Mouse (Mus musculus) stomach, embryonic 15.5 days (tissue): ENCODE results near the gene Slco2b1. TPM values are rescaled to one million over a fixed set of nuclear protein-coding genes. Genes with fewer than 3 reads are reported as not detected.

Experiments
- ATAC-seq: fragments of 200-750 bp; cut with Nextera tagmentation; 2 replicates; pipeline ENCODE4 v1.8.0; 2017; ENCODE audit warnings: low read depth, moderate number of reproducible peaks, moderate TSS enrichment; ENCODE audit not compliant: insufficient read depth, low FRiP score
- H3K27ac ChIP-seq: fragments of 300-500 bp; sonication (generic); 2 replicates; pipeline ENCODE4 v1.5.1; 2015; ENCODE audit warnings: mild to moderate bottlenecking, inconsistent platforms
- H3K27me3 ChIP-seq: fragments of 300-500 bp; sonication (generic); replicated peaks from 2 replicates; pipeline ENCODE4 v1.6.1; 2015; ENCODE audit warnings: inconsistent platforms
- H3K36me3 ChIP-seq: fragments of 300-500 bp; sonication (generic); 2 replicates; pipeline ENCODE4 v1.6.1; 2015; ENCODE audit warnings: inconsistent platforms
- H3K4me1 ChIP-seq: fragments of 300-500 bp; sonication (generic); 2 replicates; pipeline ENCODE4 v1.6.1; 2015; ENCODE audit warnings: inconsistent platforms
- H3K4me2 ChIP-seq: fragments of 300-500 bp; sonication (generic); 2 replicates; pipeline ENCODE4 v1.6.1; 2015; ENCODE audit warnings: mild to moderate bottlenecking, inconsistent platforms
- H3K4me3 ChIP-seq: fragments of 300-500 bp; sonication (generic); replicated peaks from 2 replicates; pipeline ENCODE4 v1.5.1; 2015; ENCODE audit warnings: inconsistent platforms
- H3K9ac ChIP-seq: fragments of 300-500 bp; sonication (generic); 2 replicates; pipeline ENCODE4 v1.6.1; 2015; ENCODE audit warnings: inconsistent platforms
- H3K9me3 ChIP-seq: fragments of 300-500 bp; sonication (generic); 2 replicates; pipeline ENCODE4 v1.6.1; 2016; ENCODE audit warnings: inconsistent platforms
- WGBS: fragments of 180-500 bp; shearing (Covaris S2); methylation state at CpG from one replicate; pipeline ENCODE4 v1.1.7; 2015; 5-methylcytosine and 5-hydroxymethylcytosine counted together
- polyA plus RNA-seq: library from polyadenylated mRNA; unstranded; fragments of >200 nt; fragmentation: Nextera tagmentation; extraction: Ambion mirVana; gene quantifications from 2 replicates; pipeline ENCODE4 v1.2.1, GENCODE M21; 2015

Gene Slco2b1
- polyA plus RNA-seq, 1 experiment from 2014 or later, result 2.7 TPM

- Histone ChIP-seq H3K27ac (no peak overlapping the region), H3K9me3 (no peaks in the 10 kb centered on the region), H3K9ac (no peak overlapping the region), H3K27me3 (no peaks in the 10 kb centered on the region), H3K36me3 (no peaks in the 10 kb centered on the region), H3K4me3 (no peak overlapping the region), H3K4me2 (no peak overlapping the region), H3K4me1 (no peaks in the 10 kb centered on the region)
- 56% methylated on average over 7 of the region's 7 CpGs for WGBS
- ATAC-seq, result no peak
These were observed 20.3 kb downstream of the Slco2b1 start for GRCm38 (mm10) chr7:99690819-99691218.

GRCm38 (mm10) chr7:99684086-99684485, 27.1 kb downstream of the Slco2b1 start:
- no peaks in the 10 kb centered on the region for H3K9me3 ChIP-seq
- ATAC-seq, result no peak
- H3K27ac ChIP-seq, result no peak overlapping the region
- no peaks in the 10 kb centered on the region for H3K36me3 ChIP-seq
- no peaks in the 10 kb centered on the region for H3K27me3 ChIP-seq
- no peak overlapping the region for H3K9ac ChIP-seq
- 68% methylated on average over 4 of the region's 4 CpGs for WGBS
- no peak overlapping the region for H3K4me3 ChIP-seq
- H3K4me2 ChIP-seq, result no peak overlapping the region
- no peaks in the 10 kb centered on the region for H3K4me1 ChIP-seq

- H3K27ac ChIP-seq, result no peak overlapping the region
- H3K36me3 ChIP-seq, result no peaks in the 10 kb centered on the region
- no peaks in the 10 kb centered on the region for H3K4me1 ChIP-seq
- no peak for ATAC-seq
- 75% methylated on average over 5 of the region's 5 CpGs for WGBS
- no peak overlapping the region for H3K9ac ChIP-seq
- H3K27me3 ChIP-seq, result no peaks in the 10 kb centered on the region
- H3K9me3 ChIP-seq, result no peaks in the 10 kb centered on the region
- H3K4me2 ChIP-seq, result no peak overlapping the region
- no peak overlapping the region for H3K4me3 ChIP-seq
These were observed 30.4 kb downstream of the Slco2b1 start for GRCm38 (mm10) chr7:99680771-99681170.

- Histone ChIP-seq H3K27ac (no peak overlapping the region), H3K4me3 (no peak overlapping the region), H3K9ac (no peak overlapping the region), H3K27me3 (no peaks in the 10 kb centered on the region), H3K9me3 (no peaks in the 10 kb centered on the region), H3K4me1 (no peaks in the 10 kb centered on the region), H3K36me3 (no peaks in the 10 kb centered on the region), H3K4me2 (no peak overlapping the region)
- ATAC-seq, result no peak
- WGBS, result 74% methylated on average over 3 of the region's 3 CpGs
These were observed 36.2 kb downstream of the Slco2b1 start for GRCm38 (mm10) chr7:99674890-99675289.

- no peak overlapping the region for H3K9ac ChIP-seq
- H3K4me1 ChIP-seq, result no peaks in the 10 kb centered on the region
- no peak overlapping the region for H3K27ac ChIP-seq
- 56% methylated on average over 5 of the region's 5 CpGs for WGBS
- ATAC-seq, result no peak
- H3K36me3 ChIP-seq, result no peaks in the 10 kb centered on the region
- H3K27me3 ChIP-seq, result no peaks in the 10 kb centered on the region
- H3K9me3 ChIP-seq, result no peaks in the 10 kb centered on the region
- H3K4me3 ChIP-seq, result no peak overlapping the region
- no peak overlapping the region for H3K4me2 ChIP-seq
These were observed 36.9 kb downstream of the Slco2b1 start for GRCm38 (mm10) chr7:99674209-99674608.

GRCm38 (mm10) chr7:99673188-99673587, 38.0 kb downstream of the Slco2b1 start:
- 64% methylated on average over 8 of the region's 8 CpGs for WGBS
- H3K4me3 ChIP-seq, result no peak overlapping the region
- H3K4me1 ChIP-seq, result no peaks in the 10 kb centered on the region
- no peak overlapping the region for H3K9ac ChIP-seq
- H3K27me3 ChIP-seq, result no peaks in the 10 kb centered on the region
- H3K4me2 ChIP-seq, result no peak overlapping the region
- no peaks in the 10 kb centered on the region for H3K9me3 ChIP-seq
- H3K27ac ChIP-seq, result no peak overlapping the region
- no peaks in the 10 kb centered on the region for H3K36me3 ChIP-seq
- ATAC-seq, result no peak

- Histone ChIP-seq H3K9ac (no peak overlapping the region), H3K4me2 (no peak overlapping the region), H3K9me3 (no peaks in the 10 kb centered on the region), H3K4me3 (no peak overlapping the region), H3K36me3 (no peaks in the 10 kb centered on the region), H3K4me1 (no peaks in the 10 kb centered on the region), H3K27me3 (no peaks in the 10 kb centered on the region), H3K27ac (no peak overlapping the region)
- 63% methylated on average over 9 of the region's 9 CpGs for WGBS
- ATAC-seq, result no peak
These were observed 39.4 kb downstream of the Slco2b1 start for GRCm38 (mm10) chr7:99671544-99672435.

- WGBS, result 76% methylated on average over 4 of the region's 4 CpGs
- H3K4me3 ChIP-seq, result no peak overlapping the region
- no peaks in the 10 kb centered on the region for H3K9me3 ChIP-seq
- no peaks in the 10 kb centered on the region for H3K27me3 ChIP-seq
- no peak overlapping the region for H3K9ac ChIP-seq
- no peak overlapping the region for H3K27ac ChIP-seq
- H3K4me2 ChIP-seq, result no peak overlapping the region
- H3K36me3 ChIP-seq, result no peaks in the 10 kb centered on the region
- H3K4me1 ChIP-seq, result no peaks in the 10 kb centered on the region
- no peak for ATAC-seq
These were observed 40.2 kb downstream of the Slco2b1 start for GRCm38 (mm10) chr7:99670915-99671314.

GRCm38 (mm10) chr7:99668802-99669201, 42.3 kb downstream of the Slco2b1 start:
- H3K36me3 ChIP-seq, result no peaks in the 10 kb centered on the region
- no peak overlapping the region for H3K4me2 ChIP-seq
- H3K9me3 ChIP-seq, result no peaks in the 10 kb centered on the region
- WGBS, result 37% methylated on average over 4 of the region's 4 CpGs
- no peaks in the 10 kb centered on the region for H3K27me3 ChIP-seq
- no peak overlapping the region for H3K9ac ChIP-seq
- H3K27ac ChIP-seq, result no peak overlapping the region
- no peak for ATAC-seq
- peaks cover 15% of the 10 kb centered on the region; the same call in 1 of the 2 replicates for H3K4me1 ChIP-seq
- H3K4me3 ChIP-seq, result no peak overlapping the region

GRCm38 (mm10) chr7:99667096-99667495, 44.0 kb downstream of the Slco2b1 start:
- H3K27me3 ChIP-seq, result no peaks in the 10 kb centered on the region
- no peaks in the 10 kb centered on the region for H3K9me3 ChIP-seq
- no peak overlapping the region for H3K9ac ChIP-seq
- no peaks in the 10 kb centered on the region for H3K36me3 ChIP-seq
- no peak overlapping the region for H3K27ac ChIP-seq
- no peak for ATAC-seq
- WGBS, result 68% methylated on average over 16 of the region's 16 CpGs
- H3K4me1 ChIP-seq, result peaks cover 15% of the 10 kb centered on the region; the same call in 1 of the 2 replicates
- no peak overlapping the region for H3K4me3 ChIP-seq
- H3K4me2 ChIP-seq, result no peak overlapping the region

GRCm38 (mm10) chr7:99665731-99666452, 45.2 kb downstream of the Slco2b1 start:
- H3K4me1 ChIP-seq, result peaks cover 15% of the 10 kb centered on the region; the same call in 1 of the 2 replicates
- no peaks in the 10 kb centered on the region for H3K27me3 ChIP-seq
- no peaks in the 10 kb centered on the region for H3K9me3 ChIP-seq
- peak overlapping the region; percentile 21; the same call in 1 of the 2 replicates for H3K27ac ChIP-seq
- H3K9ac ChIP-seq, result no peak overlapping the region
- ATAC-seq, result no peak
- no peak overlapping the region for H3K4me2 ChIP-seq
- 83% methylated on average over 10 of the region's 10 CpGs for WGBS
- H3K4me3 ChIP-seq, result no peak overlapping the region
- no peaks in the 10 kb centered on the region for H3K36me3 ChIP-seq
